Mouse (Mus musculus) cortical plate, adult 2 months (tissue): Measurements from ENCODE around the gene Oxsr1.

Source experiments
- CTCF ChIP-seq: fragments of 200-500 bp; IDR thresholded peaks from 2 replicates; pipeline ENCODE4 v1.5.1; 2011; ENCODE audit warnings: mild to moderate bottlenecking, control low read depth, low read length; ENCODE audit not compliant: insufficient read depth; ENCODE audit errors: extremely low read depth
- POLR2A ChIP-seq: fragments of 200-500 bp; IDR thresholded peaks from 2 replicates; pipeline ENCODE4 v1.6.1; 2011; ENCODE audit warnings: mild to moderate bottlenecking, low read length, control low read depth; ENCODE audit not compliant: insufficient read depth; ENCODE audit errors: extremely low read depth

DNA sequence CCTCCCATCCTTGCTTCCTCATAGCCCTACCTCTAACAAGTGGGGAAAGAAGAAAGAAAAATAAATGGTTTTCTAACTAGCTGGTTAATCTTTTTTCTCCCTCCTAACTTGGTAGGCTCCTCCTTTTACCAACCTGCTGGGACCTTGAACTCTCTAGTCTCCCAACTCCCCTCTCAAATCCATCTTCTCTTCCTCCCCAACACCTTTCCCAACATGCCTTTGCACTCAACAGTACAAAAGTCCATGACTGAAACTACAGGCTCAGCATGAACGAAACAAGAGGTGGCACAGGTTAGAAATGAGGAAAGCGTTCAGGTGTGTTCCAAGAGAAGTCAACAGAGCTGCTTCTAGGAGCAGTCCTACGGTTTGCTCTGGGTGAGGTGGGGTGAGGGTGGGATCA, 83.0 kb downstream of the Oxsr1 start:
- TF ChIP-seq POLR2A (no peak), CTCF (no peak)
